Mouse (Mus musculus): ENCODE data around the gene Phf10. TPM values are rescaled to one million over a fixed set of nuclear protein-coding genes. Genes with fewer than 3 reads are reported as not detected.
"Not testable (repeated sequence)": the region's sequence is repeated elsewhere in the genome, so short reads cannot be mapped to it uniquely, and the experiment has no call there.

Phf10 gene
- polyA plus RNA-seq, 1 experiment from 2014 or later, result 14.6 TPM

GRCm38 (mm10) chr17:14978362-14979038 is 17.4 kb upstream of the Phf10 start, which contains the start of the genes 9030025P20Rik and Gm3417:
Gene 9030025P20Rik, plus strand, starts transcription at chr17:14978468.
Gene Gm3417, minus strand, starts transcription at chr17:14978790.
- H3K4me3 ChIP-seq (ENCODE audit: low read length); H3K4me1 ChIP-seq (ENCODE audit: control insufficient read depth, insufficient read depth, low read depth, low read length); H3K36me3 ChIP-seq (ENCODE audit: control insufficient read depth, insufficient read depth, low read length); H3K9me3 ChIP-seq (ENCODE audit: control insufficient read depth, low read length); H3K4me2 ChIP-seq (ENCODE audit: low read length); H3K27me3 ChIP-seq (replicated peaks; ENCODE audit: control insufficient read depth, insufficient read depth, low read length); H3K9ac ChIP-seq (ENCODE audit: low read depth, low read length); H3K27ac ChIP-seq (ENCODE audit: low read depth, low read length): not testable (repeated sequence)
- no CpG with 5 or more reads among the region's 60 CpGs for WGBS
- ATAC-seq, result peak; percentile 99

- not testable (repeated sequence) for ATAC-seq
These were observed 16.8 kb upstream of the Phf10 start for GRCm38 (mm10) chr17:14977718-14978361.

GRCm38 (mm10) chr17:14968373-14968913 is 7.4 kb upstream of the Phf10 start:
- H3K36me3 ChIP-seq (ENCODE audit: control insufficient read depth, insufficient read depth, low read length); H3K4me3 ChIP-seq (ENCODE audit: low read length); H3K9me3 ChIP-seq (ENCODE audit: control insufficient read depth, low read length); H3K27ac ChIP-seq (ENCODE audit: low read depth, low read length); H3K9ac ChIP-seq (ENCODE audit: low read depth, low read length); ATAC-seq; H3K27me3 ChIP-seq (replicated peaks; ENCODE audit: control insufficient read depth, insufficient read depth, low read length); H3K4me2 ChIP-seq (ENCODE audit: low read length); H3K4me1 ChIP-seq (ENCODE audit: control insufficient read depth, insufficient read depth, low read depth, low read length): not testable (repeated sequence)
- no CpG with 5 or more reads among the region's 6 CpGs for WGBS

More at GRCm38 (mm10) chr17:14977718-14978361, 16.8 kb upstream of the Phf10 start:
- not testable (repeated sequence) for H3K4me3 ChIP-seq (ENCODE audit: low read length); H3K27me3 ChIP-seq (replicated peaks; ENCODE audit: control insufficient read depth, insufficient read depth, low read length); H3K9ac ChIP-seq (ENCODE audit: low read depth, low read length); H3K27ac ChIP-seq (ENCODE audit: low read depth, low read length); H3K36me3 ChIP-seq (ENCODE audit: control insufficient read depth, insufficient read depth, low read length); H3K9me3 ChIP-seq (ENCODE audit: control insufficient read depth, low read length); H3K4me1 ChIP-seq (ENCODE audit: control insufficient read depth, insufficient read depth, low read depth, low read length); H3K4me2 ChIP-seq (ENCODE audit: low read length)
- WGBS, result 3% methylated on average over 4 of the region's 7 CpGs

- not testable (repeated sequence) for H3K27ac ChIP-seq (ENCODE audit: low read depth, low read length); H3K4me1 ChIP-seq (ENCODE audit: control insufficient read depth, insufficient read depth, low read depth, low read length); H3K4me3 ChIP-seq (ENCODE audit: low read length); H3K36me3 ChIP-seq (ENCODE audit: control insufficient read depth, insufficient read depth, low read length); H3K27me3 ChIP-seq (replicated peaks; ENCODE audit: control insufficient read depth, insufficient read depth, low read length); H3K9me3 ChIP-seq (ENCODE audit: control insufficient read depth, low read length); H3K9ac ChIP-seq (ENCODE audit: low read depth, low read length); H3K4me2 ChIP-seq (ENCODE audit: low read length)
- no CpG with 5 or more reads among the region's 44 CpGs for WGBS
- peak; percentile 95 for ATAC-seq
These were observed 583 bp upstream of the Phf10 start for GRCm38 (mm10) chr17:14961557-14962154.

GRCm38 (mm10) chr17:14960520-14960919 is 553 bp downstream of the Phf10 start:
- H3K36me3 ChIP-seq (ENCODE audit: control insufficient read depth, insufficient read depth, low read length), result no peaks in the 10 kb centered on the region

GRCm38 (mm10) chr17:14959979-14960378 is 1.1 kb downstream of the Phf10 start:
- Histone ChIP-seq H3K27me3 (replicated peaks; ENCODE audit: control insufficient read depth, insufficient read depth, low read length) (no peaks in the 10 kb centered on the region), H3K9ac (ENCODE audit: low read depth, low read length) (peak overlapping the region; percentile 6; the same call in 1 of the 2 replicates), H3K4me3 (ENCODE audit: low read length) (peak overlapping the region; percentile 7; the same call in 1 of the 2 replicates), H3K36me3 (ENCODE audit: control insufficient read depth, insufficient read depth, low read length) (no peaks in the 10 kb centered on the region), H3K4me1 (ENCODE audit: control insufficient read depth, insufficient read depth, low read depth, low read length) (peaks cover 6% of the 10 kb centered on the region), H3K27ac (ENCODE audit: low read depth, low read length) (no peak overlapping the region), H3K4me2 (ENCODE audit: low read length) (peak overlapping the region; percentile 49), H3K9me3 (ENCODE audit: control insufficient read depth, low read length) (no peaks in the 10 kb centered on the region)
- no peak for ATAC-seq
- 14% methylated on average over 3 of the region's 3 CpGs for WGBS

More at GRCm38 (mm10) chr17:14960520-14960919, 553 bp downstream of the Phf10 start:
- peak overlapping the region; percentile 80 for H3K9ac ChIP-seq (ENCODE audit: low read depth, low read length)
- H3K4me1 ChIP-seq (ENCODE audit: control insufficient read depth, insufficient read depth, low read depth, low read length), result peaks cover 6% of the 10 kb centered on the region
- H3K27me3 ChIP-seq (replicated peaks; ENCODE audit: control insufficient read depth, insufficient read depth, low read length), result no peaks in the 10 kb centered on the region
- WGBS, result under 1% methylated on average over 8 of the region's 23 CpGs
- H3K27ac ChIP-seq (ENCODE audit: low read depth, low read length), result no peak overlapping the region
- ATAC-seq, result peak; percentile 3; the same call in 1 of the 2 replicates
- H3K4me2 ChIP-seq (ENCODE audit: low read length), result peak overlapping the region; percentile 99
- no peaks in the 10 kb centered on the region for H3K9me3 ChIP-seq (ENCODE audit: control insufficient read depth, low read length)
- peak overlapping the region; percentile 72 for H3K4me3 ChIP-seq (ENCODE audit: low read length)

- H3K27ac ChIP-seq (ENCODE audit: low read depth, low read length), result no peak overlapping the region
- no peak for ATAC-seq
- no peak overlapping the region for H3K4me3 ChIP-seq (ENCODE audit: low read length)
- H3K4me1 ChIP-seq (ENCODE audit: control insufficient read depth, insufficient read depth, low read depth, low read length), result peaks cover 6% of the 10 kb centered on the region
- H3K4me2 ChIP-seq (ENCODE audit: low read length), result no peak overlapping the region
- H3K36me3 ChIP-seq (ENCODE audit: control insufficient read depth, insufficient read depth, low read length), result peaks cover 6% of the 10 kb centered on the region
- no peak overlapping the region for H3K9ac ChIP-seq (ENCODE audit: low read depth, low read length)
- WGBS, result 90% methylated on average over 5 of the region's 5 CpGs
- no peaks in the 10 kb centered on the region for H3K9me3 ChIP-seq (ENCODE audit: control insufficient read depth, low read length)
- no peaks in the 10 kb centered on the region for H3K27me3 ChIP-seq (replicated peaks; ENCODE audit: control insufficient read depth, insufficient read depth, low read length)
These were observed 2.3 kb downstream of the Phf10 start for GRCm38 (mm10) chr17:14958686-14959327.

GRCm38 (mm10) chr17:14953452-14953851 is 7.6 kb downstream of the Phf10 start:
- ATAC-seq, result no peak
- Histone ChIP-seq H3K4me3 (ENCODE audit: low read length) (no peak overlapping the region), H3K9me3 (ENCODE audit: control insufficient read depth, low read length) (no peaks in the 10 kb centered on the region), H3K4me2 (ENCODE audit: low read length) (no peak overlapping the region), H3K27ac (ENCODE audit: low read depth, low read length) (no peak overlapping the region), H3K27me3 (replicated peaks; ENCODE audit: control insufficient read depth, insufficient read depth, low read length) (no peaks in the 10 kb centered on the region), H3K9ac (ENCODE audit: low read depth, low read length) (no peak overlapping the region), H3K4me1 (ENCODE audit: control insufficient read depth, insufficient read depth, low read depth, low read length) (no peaks in the 10 kb centered on the region), H3K36me3 (ENCODE audit: control insufficient read depth, insufficient read depth, low read length) (peaks cover 30% of the 10 kb centered on the region)
- WGBS, result 86% methylated on average over 8 of the region's 8 CpGs
